Comparison of ENCODE assay signal across 10 mouse cellular contexts in genomic region chr11:49410540-49410939, GRCm38 (mm10). TPM values are rescaled to one million over a fixed set of nuclear protein-coding genes. Genes with fewer than 3 reads are reported as not detected.
A peak's percentile ranks its signal among the peaks of the same experiment; 100 is the strongest.
DNase-seq lines count a peak whose midpoint lies in the region; ATAC-seq lines count a peak whose summit lies in the region.
"Had no signal": no experiment of that assay in that cellular context is flagged by ENCODE, and none has a peak within 500 bp of the region (broad histone marks: within the 10 kb centered on the region; RNA-seq: fewer than 3 reads in every experiment).

No protein-coding gene starts in this region.

- H3K9ac ChIP-seq in hindbrain, embryonic 16.5 days (ENCODE audit: low read depth, low read length), result no peak overlapping the region
- H3K9ac ChIP-seq: embryonic facial prominence, embryonic 13.5 days had no signal

- intact Hi-C loops in heart, postnatal 10 days (cut with DNase I), result loop anchor here (5.0 to 10.0 kb wide), 2 partner anchors 218 to 536 kb away; partner anchors contain the start of gene Irgm1
- intact Hi-C loops in gastrocnemius, postnatal 36 days (cut with DNase I), result no loop called here

- H3K27me3 ChIP-seq in heart, embryonic 10.5 days (ENCODE audit: insufficient read depth, poor library complexity, severe bottlenecking), result no peaks in the 10 kb centered on the region
- no peaks in the 10 kb centered on the region for H3K27me3 ChIP-seq in splenic B cell, adult 2 months (ENCODE audit: control insufficient read depth, insufficient read depth, low read length, poor library complexity, severe bottlenecking)
- H3K27me3 ChIP-seq in hindbrain, embryonic 16.5 days (replicated peaks; ENCODE audit: control insufficient read depth, insufficient read depth, low read length), result no peaks in the 10 kb centered on the region
- H3K27me3 ChIP-seq: embryonic facial prominence, embryonic 13.5 days had no signal

- H3K4me1 ChIP-seq in heart, embryonic 10.5 days, result no peaks in the 10 kb centered on the region
- H3K4me1 ChIP-seq in hindbrain, embryonic 16.5 days (ENCODE audit: control insufficient read depth, insufficient read depth, low read depth, low read length), result no peaks in the 10 kb centered on the region
- H3K4me1 ChIP-seq: embryonic facial prominence, embryonic 13.5 days had no signal

- no peaks in the 10 kb centered on the region for H3K9me3 ChIP-seq in heart, embryonic 10.5 days
- no peaks in the 10 kb centered on the region for H3K9me3 ChIP-seq in hindbrain, embryonic 16.5 days (ENCODE audit: control insufficient read depth, low read length)
- H3K9me3 ChIP-seq: embryonic facial prominence, embryonic 13.5 days had no signal

- H3K4me3 ChIP-seq in heart, embryonic 10.5 days, result no peak overlapping the region
- no peak overlapping the region for H3K4me3 ChIP-seq in hindbrain, embryonic 16.5 days (ENCODE audit: low read length)
- H3K4me3 ChIP-seq: embryonic facial prominence, embryonic 13.5 days had no signal

- H3K4me2 ChIP-seq in hindbrain, embryonic 16.5 days (ENCODE audit: low read length), result no peak overlapping the region
- H3K4me2 ChIP-seq: embryonic facial prominence, embryonic 13.5 days had no signal

- no peak overlapping the region for H3K27ac ChIP-seq in heart, embryonic 10.5 days
- H3K27ac ChIP-seq in hindbrain, embryonic 16.5 days (ENCODE audit: low read depth, low read length), result no peak overlapping the region
- H3K27ac ChIP-seq: embryonic facial prominence, embryonic 13.5 days had no signal

- DNase-seq in heart, postnatal 10 days, result peak; percentile 6 to 25
- DNase-seq in heart, embryonic 10.5 days (ENCODE audit: low spot score), result no peak
- DNase-seq in thymus, postnatal 0 days (ENCODE audit: low spot score), result peak; percentile 44
- DNase-seq in thymus, adult 18-20 months, result no peak
- DNase-seq in embryo, embryonic 11.5 days (ENCODE audit: low read depth, low spot score), result peak; percentile 8
- peak; percentile 50 for DNase-seq in splenic B cell, adult 2 months (ENCODE audit: low read depth, low spot score)
- no peak for DNase-seq in gastrocnemius, postnatal 36 days

- H3K36me3 ChIP-seq in heart, embryonic 10.5 days, result no peaks in the 10 kb centered on the region
- no peaks in the 10 kb centered on the region for H3K36me3 ChIP-seq in splenic B cell, adult 2 months (ENCODE audit: control insufficient read depth, insufficient read depth, low read length, poor library complexity, severe bottlenecking)
- no peaks in the 10 kb centered on the region for H3K36me3 ChIP-seq in hindbrain, embryonic 16.5 days (ENCODE audit: control insufficient read depth, insufficient read depth, low read length)
- H3K36me3 ChIP-seq: embryonic facial prominence, embryonic 13.5 days had no signal

- ATAC-seq in hindbrain, embryonic 16.5 days, result no peak

- 15% methylated on average over 1 of the region's 1 CpGs for WGBS in heart, embryonic 10.5 days
- 49% methylated on average over 1 of the region's 1 CpGs for WGBS in hindbrain, embryonic 16.5 days

RNA-seq across cellular contexts. Expression of gene Olfr1389, which starts 12.3 kb away (rescaled TPM):
- total RNA-seq in heart, postnatal 10 days (2021), result not detected
- not detected in 2 replicates for polyA plus RNA-seq in heart, embryonic 10.5 days (2016; fragmentation: Nextera tagmentation; extraction: Ambion mirVana)
- polyA plus RNA-seq in thymus, postnatal 0 days (2015; fragmentation: Nextera tagmentation; extraction: Ambion mirVana), result not detected in 2 replicates
- not detected for total RNA-seq in gastrocnemius, postnatal 36 days (2021)
- polyA plus RNA-seq in hindbrain, embryonic 16.5 days (2015; fragmentation: Nextera tagmentation; extraction: Ambion mirVana), result not detected in 2 replicates
- polyA plus RNA-seq: embryonic facial prominence, embryonic 13.5 days; limb, embryonic 11.5 days had no signal

RNA-seq across cellular contexts. Expression of gene Olfr1388, which starts 25.9 kb away (rescaled TPM):
- under 1 TPM; 0.10 to 0.14 TPM for total RNA-seq in heart, postnatal 10 days (2021)
- polyA plus RNA-seq in heart, embryonic 10.5 days (2016; fragmentation: Nextera tagmentation; extraction: Ambion mirVana), result 0.16 and 0.18 TPM in 2 replicates
- 0.04 and 0.05 TPM in 2 replicates for polyA plus RNA-seq in thymus, postnatal 0 days (2015; fragmentation: Nextera tagmentation; extraction: Ambion mirVana)
- total RNA-seq in gastrocnemius, postnatal 36 days (2021), result under 1 TPM in 1 of 2 experiments, not detected in 1; 0.08 TPM
- 0.09 and 0.10 TPM in 2 replicates for polyA plus RNA-seq in hindbrain, embryonic 16.5 days (2015; fragmentation: Nextera tagmentation; extraction: Ambion mirVana)

RNA-seq across cellular contexts. Expression of gene Olfr1387, which starts 44.6 kb away (rescaled TPM):
- total RNA-seq in heart, postnatal 10 days (2021), result not detected
- not detected in 2 replicates for polyA plus RNA-seq in heart, embryonic 10.5 days (2016; fragmentation: Nextera tagmentation; extraction: Ambion mirVana)
- polyA plus RNA-seq in thymus, postnatal 0 days (2015; fragmentation: Nextera tagmentation; extraction: Ambion mirVana), result not detected in 2 replicates
- not detected for total RNA-seq in gastrocnemius, postnatal 36 days (2021)
- not detected in 2 replicates for polyA plus RNA-seq in hindbrain, embryonic 16.5 days (2015; fragmentation: Nextera tagmentation; extraction: Ambion mirVana)
- polyA plus RNA-seq: embryonic facial prominence, embryonic 13.5 days; limb, embryonic 11.5 days had no signal

RNA-seq across cellular contexts. Expression of gene Olfr1386, which starts 54.3 kb away (rescaled TPM):
- total RNA-seq in heart, postnatal 10 days (2021), result not detected
- polyA plus RNA-seq in heart, embryonic 10.5 days (2016; fragmentation: Nextera tagmentation; extraction: Ambion mirVana), result not detected in 2 replicates
- not detected in 2 replicates for polyA plus RNA-seq in thymus, postnatal 0 days (2015; fragmentation: Nextera tagmentation; extraction: Ambion mirVana)
- total RNA-seq in gastrocnemius, postnatal 36 days (2021), result not detected
- polyA plus RNA-seq in hindbrain, embryonic 16.5 days (2015; fragmentation: Nextera tagmentation; extraction: Ambion mirVana), result not detected in 2 replicates
- polyA plus RNA-seq: embryonic facial prominence, embryonic 13.5 days; limb, embryonic 11.5 days had no signal

Comparison
In these comparisons a context has a peak if more than half of its experiments do, and no peak if none do; other contexts are left out.
1. DNase-seq: peak in heart, postnatal 10 days (2 of 2), thymus, postnatal 0 days (single experiment), embryo, embryonic 11.5 days (single experiment) and splenic B cell, adult 2 months (single experiment); none in heart, embryonic 10.5 days (single experiment), thymus, adult 18-20 months (0 of 2) and gastrocnemius, postnatal 36 days (0 of 2).